Mouse (Mus musculus): ENCODE results near the gene Iqcb1. TPM values are rescaled to one million over a fixed set of nuclear protein-coding genes. Genes with fewer than 3 reads are reported as not detected.

The Iqcb1 gene
- total RNA-seq, 2 experiments from 2014 or later, result 25.5 to 32.0 TPM

Small RNA genes within 50 kb of the gene (microRNA-seq; reads per million reads assigned to microRNA genes)
- gene Gm22617, result 0 reads per million in 2 experiments

Other genes with a start within 250 kb of the Iqcb1 start
- 1 to 10 TPM; 1.4 to 1.8 TPM for gene Cd86, start 162.3 kb upstream of the Iqcb1 start, total RNA-seq (2021)
- under 1 TPM; 0.26 to 0.42 TPM for gene Ildr1, start 134.4 kb upstream of the Iqcb1 start, total RNA-seq (2021)
- gene Slc15a2, start 43.4 kb upstream of the Iqcb1 start, total RNA-seq (2021), result 10 to 100 TPM; 36.9 to 37.6 TPM
- gene Eaf2, start 46.6 kb downstream of the Iqcb1 start, total RNA-seq (2021), result under 1 TPM; 0.37 to 0.97 TPM
- gene Golgb1, start 46.8 kb downstream of the Iqcb1 start, total RNA-seq (2021), result 10 to 100 TPM; 64.0 to 70.2 TPM
- gene Hcls1, start 106.6 kb downstream of the Iqcb1 start, total RNA-seq (2021), result 1 to 10 TPM; 4.1 to 4.2 TPM
- gene Fbxo40, start 162.1 kb downstream of the Iqcb1 start, total RNA-seq (2021), result under 1 TPM; 0.11 TPM
- 1 to 10 TPM; 1.7 to 1.9 TPM for gene Polq, start 183.4 kb downstream of the Iqcb1 start, total RNA-seq (2021)